Mouse (Mus musculus) E14TG2a.4 (cell line): ENCODE measurements around the gene Baz1a.

ENCODE experiments used
- CTCF ChIP-seq: conservative IDR thresholded peaks from 2 replicates; pipeline ENCODE4 v1.5.1; 2014; ENCODE audit warnings: low read length
- NANOG ChIP-seq: IDR thresholded peaks from 2 replicates; pipeline ENCODE4 v1.6.1; 2014; ENCODE audit warnings: borderline replicate concordance, low read length, mixed read lengths
- POU5F1 ChIP-seq: IDR thresholded peaks from 2 replicates; pipeline ENCODE4 v1.6.1; 2014; ENCODE audit warnings: low read length, borderline replicate concordance

DNA sequence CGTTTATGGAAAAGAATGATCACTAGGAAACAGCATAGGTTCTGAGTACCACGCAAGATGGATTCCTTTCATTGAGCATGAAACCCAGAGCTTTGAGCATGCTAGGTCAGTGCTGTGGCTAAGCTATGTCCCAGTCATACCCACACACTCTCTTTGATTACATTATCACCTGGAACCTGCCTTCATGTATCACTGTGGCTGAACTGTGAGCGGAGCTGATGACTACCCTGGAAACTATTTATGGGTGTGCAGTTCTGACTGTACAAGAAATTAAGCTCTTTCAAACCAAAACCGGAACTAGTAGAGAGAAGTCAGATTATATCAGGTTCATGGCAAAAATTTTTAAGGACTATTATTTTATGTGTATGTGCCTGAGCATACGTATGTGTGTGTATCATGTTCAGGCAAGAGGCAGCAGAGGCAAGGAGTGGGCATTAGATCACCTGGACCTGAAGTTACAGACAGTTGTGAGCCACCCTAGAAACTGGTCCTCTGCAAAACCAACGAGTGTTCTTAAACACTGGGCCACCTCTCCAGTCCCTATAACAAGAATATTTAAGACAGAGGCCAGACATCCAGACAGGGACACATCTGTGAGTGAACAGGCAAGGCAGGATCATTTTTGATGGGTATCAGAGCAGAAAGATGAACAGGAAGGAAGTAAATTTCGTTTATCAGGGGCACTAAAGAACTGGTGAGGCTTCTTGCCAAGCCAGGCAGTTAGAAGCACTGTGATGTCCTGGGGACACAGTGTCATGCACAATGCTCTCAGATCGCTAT is 2.4 kb upstream of the Baz1a start:
- TF ChIP-seq CTCF (no peak), POU5F1 (no peak), NANOG (no peak)
